Mouse (Mus musculus): ENCODE results near the gene Pcyox1.
A peak's percentile ranks its signal among the peaks of the same experiment; 100 is the strongest.
"Not testable (repeated sequence)": the region's sequence is repeated elsewhere in the genome, so short reads cannot be mapped to it uniquely, and the experiment has no call there.

The Pcyox1 gene

DNA sequence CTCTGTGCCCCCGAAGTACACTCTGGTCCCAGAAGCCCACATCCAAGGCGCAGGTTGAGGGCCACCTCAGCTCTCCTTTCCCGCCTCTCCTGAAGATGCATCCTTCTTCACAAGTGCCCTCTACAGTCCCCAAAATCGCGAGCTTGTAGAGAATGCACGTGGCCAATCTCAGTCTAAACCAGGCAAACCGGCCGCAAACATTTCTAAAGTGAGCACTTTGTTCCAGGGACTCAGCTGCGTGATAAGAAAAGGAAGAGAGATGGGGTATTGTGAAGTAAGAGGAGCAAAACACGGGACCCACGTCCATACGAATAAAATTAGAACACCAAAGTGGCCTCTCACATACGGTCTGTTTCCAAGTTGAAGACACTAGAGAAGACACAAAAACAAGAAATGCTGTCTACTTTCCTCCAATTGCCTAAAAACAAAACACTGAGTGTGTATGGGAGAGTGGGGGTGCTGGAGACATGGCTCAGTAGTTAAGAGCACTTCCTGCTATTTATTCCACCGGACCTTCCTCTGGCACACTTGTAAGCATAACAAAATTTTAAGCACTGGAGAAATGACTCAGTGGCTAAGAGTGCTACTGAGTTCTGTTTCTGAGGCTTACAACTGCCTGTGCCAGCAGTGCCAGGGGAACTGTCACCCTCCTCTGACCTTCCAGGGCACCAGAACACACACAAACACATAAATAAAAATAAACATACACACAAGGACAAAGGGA is 465 bp upstream of the Pcyox1 start:
- no peak for DNase-seq (ENCODE audit: low spot score)

DNA sequence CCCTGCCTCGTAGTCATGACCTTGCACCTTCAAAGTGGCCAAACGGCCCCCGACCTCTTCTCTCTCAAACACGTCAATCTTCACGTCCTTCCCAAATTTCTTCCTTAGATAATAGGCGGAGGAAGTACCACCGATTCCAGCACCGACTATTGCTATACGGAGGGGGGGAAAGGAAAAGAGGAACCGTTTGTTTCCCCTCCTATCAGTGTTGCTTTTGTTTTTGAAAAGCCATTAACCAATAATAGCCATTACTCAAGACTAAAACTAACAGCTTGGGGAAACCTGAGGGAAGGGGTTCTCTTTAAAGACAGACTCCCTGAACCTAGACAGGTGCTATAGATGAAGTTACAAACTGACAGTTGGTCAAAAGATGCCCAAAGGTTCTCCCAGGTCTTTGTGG is 985 bp downstream of the Pcyox1 start:
- DNase-seq (ENCODE audit: low spot score) = no peak

- DNase-seq (ENCODE audit: low spot score) = no peak
Measured at GRCm38 (mm10) chr6:86395021-86395420, 1.9 kb downstream of the Pcyox1 start.

DNA sequence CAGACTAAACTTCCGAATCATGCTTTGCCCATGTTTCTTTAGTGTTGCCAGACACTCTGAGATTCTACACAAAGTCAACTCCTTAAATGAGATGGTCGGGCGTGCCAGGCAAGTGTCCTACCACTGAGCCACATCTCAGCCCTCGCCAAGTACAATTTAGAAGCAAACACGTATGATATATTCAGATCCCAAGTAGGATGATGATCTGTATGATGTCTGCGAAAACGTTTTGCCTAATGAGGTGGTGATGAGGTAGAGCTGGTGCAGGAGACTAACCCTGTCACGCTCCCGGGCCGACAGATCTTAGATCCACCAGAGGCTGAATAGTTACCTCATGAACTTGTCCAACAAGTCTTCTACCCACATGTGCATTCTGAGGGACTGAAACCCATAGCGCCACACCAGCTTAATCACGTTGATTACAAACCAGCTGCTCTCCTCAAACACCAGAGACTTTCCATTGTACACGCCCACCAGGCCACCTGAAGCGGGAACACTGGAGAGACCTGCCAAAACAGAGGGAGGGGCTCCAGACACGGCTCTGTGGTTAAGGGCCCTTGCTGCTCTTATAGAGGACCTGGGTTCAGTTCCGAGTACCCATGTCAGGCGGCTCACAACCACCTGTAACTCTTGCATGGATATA is 2.8 kb downstream of the Pcyox1 start:
- no peak for DNase-seq (ENCODE audit: low spot score)

- no peak for DNase-seq (ENCODE audit: low spot score)
Measured at GRCm38 (mm10) chr6:86393187-86393586, 3.8 kb downstream of the Pcyox1 start.

- no peak for DNase-seq (ENCODE audit: low spot score)
Measured at GRCm38 (mm10) chr6:86391326-86391725, 5.6 kb downstream of the Pcyox1 start.

DNA sequence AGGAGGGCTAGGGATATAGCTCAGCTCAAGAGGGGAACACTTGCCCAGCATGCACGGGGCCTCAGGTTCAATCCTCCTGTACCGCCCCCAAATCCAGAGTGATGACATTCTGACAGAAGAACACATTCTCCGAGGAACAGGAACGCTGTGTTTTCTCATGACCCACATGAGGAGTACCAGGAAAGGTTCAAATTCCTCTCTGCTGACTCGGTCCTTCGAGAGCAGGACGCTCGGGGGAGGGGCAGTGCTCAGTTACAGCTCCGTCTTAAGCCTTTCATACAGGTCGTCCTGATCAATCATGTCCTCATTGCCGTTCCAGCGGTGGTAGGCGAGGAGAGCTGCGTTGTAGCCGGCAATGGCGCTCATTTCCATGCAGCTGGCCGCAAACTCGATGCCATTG is 8.5 kb downstream of the Pcyox1 start:
- DNase-seq (ENCODE audit: low spot score) = no peak

DNA sequence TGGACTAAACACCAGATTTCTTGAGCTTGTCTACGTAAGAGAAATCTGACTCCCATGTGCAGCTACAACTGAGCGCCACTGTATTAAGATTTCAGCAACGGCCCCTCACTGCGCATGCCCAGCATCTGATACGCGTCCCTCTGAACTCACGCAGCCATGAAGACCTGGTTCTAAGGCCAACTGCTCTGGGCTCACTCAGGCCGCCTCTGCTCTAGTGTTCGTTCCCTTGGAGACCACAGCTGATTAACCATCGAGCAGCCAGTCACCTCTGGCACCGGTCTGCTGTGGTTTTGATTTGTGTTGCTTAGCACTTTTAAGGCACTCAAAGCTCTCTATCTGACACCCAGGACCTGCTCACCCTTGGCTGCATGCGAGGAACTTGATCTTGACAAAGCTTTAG is 9.6 kb downstream of the Pcyox1 start:
- DNase-seq (ENCODE audit: low spot score) = no peak

- DNase-seq (ENCODE audit: low spot score) = no peak
Measured at GRCm38 (mm10) chr6:86385362-86386104, 11.4 kb downstream of the Pcyox1 start.

GRCm38 (mm10) chr6:86384692-86385091 is 12.3 kb downstream of the Pcyox1 start:
- DNase-seq (ENCODE audit: low spot score) = no peak

DNA sequence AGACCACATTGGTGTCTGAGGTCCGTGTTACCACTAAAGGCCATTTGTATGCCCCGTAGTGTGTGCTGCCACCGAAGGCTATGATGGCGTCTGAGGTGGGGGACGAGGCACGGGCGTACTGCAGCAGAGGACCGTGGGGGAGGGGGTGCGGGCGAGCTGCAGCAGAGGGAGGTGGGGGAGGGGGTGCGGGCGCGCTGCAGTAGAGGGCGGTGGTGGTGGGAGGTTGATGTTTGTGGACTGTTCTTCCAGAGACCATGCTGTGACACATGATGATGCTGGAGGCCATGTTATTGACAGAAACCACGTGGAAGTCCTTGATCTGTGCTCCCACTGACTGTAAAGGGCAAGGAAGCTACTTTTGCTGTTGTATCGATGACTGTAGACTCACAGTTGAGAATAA is 13.6 kb downstream of the Pcyox1 start:
- no peak for DNase-seq (ENCODE audit: low spot score)

DNA sequence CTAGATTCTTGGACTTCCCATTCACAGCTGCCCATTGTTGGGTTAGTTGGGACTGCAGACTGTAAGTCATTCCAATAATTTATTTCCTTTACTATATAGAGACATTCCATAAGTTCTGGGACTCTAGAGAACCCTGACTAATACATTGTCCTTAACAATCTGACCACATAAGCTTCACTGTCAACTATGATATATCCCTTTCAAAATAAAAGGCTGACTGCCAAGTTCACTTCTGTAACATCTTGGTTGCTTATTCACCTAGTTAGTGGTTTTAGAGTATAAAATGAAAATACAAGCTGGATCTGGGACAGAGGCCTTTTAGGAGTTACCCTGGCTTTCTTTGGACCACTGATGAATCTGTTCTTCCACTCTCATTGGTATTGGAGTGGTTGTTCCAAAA is 14.4 kb downstream of the Pcyox1 start:
- no peak for DNase-seq (ENCODE audit: low spot score)

DNA sequence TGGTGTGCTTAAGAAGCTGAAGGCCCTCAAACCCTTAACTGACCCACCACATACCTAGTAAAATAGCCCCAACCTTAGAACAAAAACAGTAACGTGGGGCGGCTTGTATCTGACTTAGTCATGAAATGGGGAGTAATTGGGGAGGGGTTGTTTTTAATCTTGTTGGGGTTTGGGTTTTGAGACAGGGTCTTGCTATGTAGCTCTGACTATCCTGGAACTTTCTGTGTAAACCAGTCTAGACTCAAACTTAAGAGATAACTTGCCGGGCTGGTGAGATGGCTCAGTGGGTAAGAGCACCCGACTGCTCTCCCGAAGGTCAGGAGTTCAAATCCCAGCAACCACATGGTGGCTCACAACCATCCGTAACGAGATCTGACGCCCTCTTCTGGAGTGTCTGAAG is 16.8 kb downstream of the Pcyox1 start:
- not testable (repeated sequence) for DNase-seq (ENCODE audit: low spot score)

DNA sequence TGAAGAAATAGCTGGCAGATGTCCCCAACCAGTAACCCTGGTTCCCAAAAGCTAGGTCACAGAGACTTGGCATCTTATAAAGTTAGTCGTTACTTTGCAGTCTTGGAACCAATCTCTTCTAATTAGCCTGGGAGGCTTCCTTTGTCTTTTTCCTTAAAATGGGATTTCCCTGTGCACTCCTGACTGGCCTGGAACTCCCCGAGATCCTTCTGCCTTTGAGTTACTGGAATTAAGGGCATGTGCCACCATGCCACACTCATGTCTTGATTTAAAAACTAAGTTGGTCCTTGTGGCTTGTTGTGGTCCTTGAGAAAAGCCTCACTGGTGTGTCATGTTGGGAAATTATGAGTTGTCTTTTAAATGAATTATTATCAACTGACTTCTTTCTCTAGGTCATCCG is 18.6 kb downstream of the Pcyox1 start:
- DNase-seq (ENCODE audit: low spot score) = no peak

GRCm38 (mm10) chr6:86373556-86373955 is 23.4 kb downstream of the Pcyox1 start:
- DNase-seq (ENCODE audit: low spot score) = no peak

GRCm38 (mm10) chr6:86371950-86372516 is 24.9 kb downstream of the Pcyox1 start:
- no peak for DNase-seq (ENCODE audit: low spot score)

- DNase-seq (ENCODE audit: low spot score) = peak; percentile 96
Measured at GRCm38 (mm10) chr6:86371340-86371911, 25.5 kb downstream of the Pcyox1 start.

- no peak for DNase-seq (ENCODE audit: low spot score)
Measured at GRCm38 (mm10) chr6:86370764-86371339, 26.1 kb downstream of the Pcyox1 start, which contains the start of gene Snrpg. Gene Snrpg (plus strand): TSS chr6:86371304.

GRCm38 (mm10) chr6:86370093-86370713 is 26.8 kb downstream of the Pcyox1 start:
- DNase-seq (ENCODE audit: low spot score) = no peak

- no peak for DNase-seq (ENCODE audit: low spot score)
Measured at GRCm38 (mm10) chr6:86368479-86368878, 28.5 kb downstream of the Pcyox1 start.

DNA sequence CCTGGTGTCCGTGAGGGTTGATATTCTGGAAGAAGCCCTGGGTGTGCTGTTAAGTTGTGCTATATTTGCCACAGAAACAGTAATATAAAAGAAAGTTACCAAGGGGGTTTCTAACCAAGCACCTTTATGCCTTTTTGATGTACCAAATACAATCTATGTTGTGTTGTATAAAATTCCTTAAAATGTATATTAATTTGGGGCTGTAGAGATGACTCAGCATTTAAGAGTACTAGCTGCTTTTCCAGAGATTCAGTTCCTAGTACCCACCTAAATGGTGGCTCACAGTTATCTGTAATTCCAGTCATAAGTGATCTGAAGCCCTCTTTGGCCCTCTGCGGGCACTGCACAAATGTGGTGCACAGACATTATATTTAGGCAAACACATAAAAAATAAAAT is 30.1 kb downstream of the Pcyox1 start:
- no peak for DNase-seq (ENCODE audit: low spot score)
